ENCODE assay signal across 9 mouse cellular contexts in genomic region chr2:20962284-20962683, GRCm38 (mm10). TPM values are rescaled to one million over a fixed set of nuclear protein-coding genes. Genes with fewer than 3 reads are reported as not detected.
DNase-seq lines count a peak whose midpoint lies in the region; ATAC-seq lines count a peak whose summit lies in the region.
"Had no signal": no experiment of that assay in that cellular context is flagged by ENCODE, and none has a peak within 500 bp of the region (broad histone marks: within the 10 kb centered on the region; RNA-seq: fewer than 3 reads in every experiment).

No protein-coding gene starts in this region.

- 23% methylated on average over 2 of the region's 2 CpGs for WGBS in heart, embryonic 10.5 days
- WGBS in forebrain, embryonic 13.5 days, result 25% methylated on average over 2 of the region's 2 CpGs
- 39% methylated on average over 2 of the region's 2 CpGs for WGBS in liver, embryonic 12.5 days (ENCODE audit: insufficient replicate concordance)

- no peaks in the 10 kb centered on the region for H3K36me3 ChIP-seq in heart, embryonic 10.5 days
- H3K36me3 ChIP-seq in forebrain, embryonic 13.5 days (ENCODE audit: poor library complexity, severe bottlenecking), result no peaks in the 10 kb centered on the region
- H3K36me3 ChIP-seq in liver, embryonic 12.5 days, result peaks cover 5% of the 10 kb centered on the region

- H3K4me2 ChIP-seq in forebrain, embryonic 13.5 days, result peak overlapping the region; percentile 50
- peak overlapping the region; percentile 31 for H3K4me2 ChIP-seq in liver, embryonic 12.5 days

- no peaks in the 10 kb centered on the region for H3K9me3 ChIP-seq in heart, embryonic 10.5 days
- H3K9me3 ChIP-seq in forebrain, embryonic 13.5 days (replicated peaks), result no peaks in the 10 kb centered on the region
- H3K9me3 ChIP-seq in liver, embryonic 12.5 days (replicated peaks), result no peaks in the 10 kb centered on the region

- H3K27me3 ChIP-seq in heart, embryonic 10.5 days (ENCODE audit: insufficient read depth, poor library complexity, severe bottlenecking), result no peaks in the 10 kb centered on the region
- H3K27me3 ChIP-seq in forebrain, embryonic 13.5 days, result no peaks in the 10 kb centered on the region
- H3K27me3 ChIP-seq in liver, embryonic 12.5 days (replicated peaks), result no peaks in the 10 kb centered on the region

- peak; percentile 61 for DNase-seq in heart, embryonic 10.5 days (ENCODE audit: low spot score)
- no peak for DNase-seq in heart, postnatal 10 days
- DNase-seq in R1 (ENCODE audit: low read depth, low spot score), result peak; percentile 38
- no peak for DNase-seq in lung, postnatal 36 days
- DNase-seq: kidney, adult 18-20 months had no signal

- peak overlapping the region; percentile 42; the same call in 1 of the 2 replicates for H3K27ac ChIP-seq in heart, embryonic 10.5 days
- peak overlapping the region; percentile 57 for H3K27ac ChIP-seq in forebrain, embryonic 13.5 days
- peak overlapping the region; percentile 5; the same call in 1 of the 2 replicates for H3K27ac ChIP-seq in liver, embryonic 12.5 days

- H3K4me1 ChIP-seq in heart, embryonic 10.5 days, result peaks cover 54% of the 10 kb centered on the region
- H3K4me1 ChIP-seq in forebrain, embryonic 13.5 days, result peaks cover 78% of the 10 kb centered on the region
- H3K4me1 ChIP-seq in liver, embryonic 12.5 days, result peaks cover 86% of the 10 kb centered on the region

- H3K4me3 ChIP-seq in heart, embryonic 10.5 days, result 0 out of 2 replicates have a peak overlapping the region, but pooled peaks have one; percentile 10
- 0 out of 2 replicates have a peak overlapping the region, but pooled peaks have one; percentile 1 for H3K4me3 ChIP-seq in forebrain, embryonic 13.5 days
- H3K4me3 ChIP-seq in liver, embryonic 12.5 days, result no peak overlapping the region

- no peak for ATAC-seq in forebrain, embryonic 13.5 days
- ATAC-seq in liver, embryonic 12.5 days, result no peak
- ATAC-seq in megakaryocyte-erythroid progenitor cell, adult 5-6 weeks (replicated peaks; ENCODE audit: low FRiP score, low TSS enrichment, poor library complexity, severe bottlenecking), result no peak
- ATAC-seq in CD4-positive, CD25-positive, alpha-beta regulatory T cell, adult 4 months, result no peak

- H3K9ac ChIP-seq in forebrain, embryonic 13.5 days, result 0 out of 2 replicates have a peak overlapping the region, but pooled peaks have one; percentile 8
- no peak overlapping the region; the same call in 1 of the 2 replicates for H3K9ac ChIP-seq in liver, embryonic 12.5 days

- intact Hi-C loops in heart, postnatal 10 days (cut with DNase I), result loop anchor here (2.0 kb wide), 1 partner anchor 55 kb away; no protein-coding TSS in a partner anchor

RNA-seq across cellular contexts. Expression of gene Arhgap21, which starts 6.4 kb away (rescaled TPM):
- 15.2 and 18.7 TPM in 2 replicates for polyA plus RNA-seq in heart, embryonic 10.5 days (2016; fragmentation: Nextera tagmentation; extraction: Ambion mirVana)
- 100 to 1,000 TPM; 105 to 112 TPM for total RNA-seq in heart, postnatal 10 days (2021)
- 37.1 and 38.6 TPM in 2 replicates for polyA plus RNA-seq in forebrain, embryonic 13.5 days (2015; fragmentation: Nextera tagmentation; extraction: Ambion mirVana)
- polyA plus RNA-seq in liver, embryonic 12.5 days (2016; fragmentation: Nextera tagmentation; extraction: Ambion mirVana), result 10.9 and 12.4 TPM in 2 replicates
- total RNA-seq in megakaryocyte-erythroid progenitor cell, adult 5-6 weeks (2014; fragmentation: Nextera tagmentation), result 54.8 and 57.8 TPM in 2 replicates
- total RNA-seq in megakaryocyte-erythroid progenitor cell, adult 5-6 weeks (2017), result 28.3 and 32.9 TPM in 2 replicates
- 1 to 10 TPM; 1.3 to 1.7 TPM for polyA plus RNA-seq in CD4-positive, CD25-positive, alpha-beta regulatory T cell, adult 4 months (2017; shearing (Covaris generic))

Comparison
In these comparisons a context has a peak if more than half of its experiments do, and no peak if none do; other contexts are left out.
1. DNase-seq: peak in heart, embryonic 10.5 days (single experiment) and R1 (single experiment); none in heart, postnatal 10 days (0 of 2) and lung, postnatal 36 days (single experiment).
2. H3K27ac ChIP-seq: peak in every context shown above with its lines; median percentile 57 in forebrain, embryonic 13.5 days; 42 in heart, embryonic 10.5 days; 5 in liver, embryonic 12.5 days.